Mouse (Mus musculus): Measurements from ENCODE around the gene Akr1c6. TPM values are rescaled to one million over a fixed set of nuclear protein-coding genes. Genes with fewer than 3 reads are reported as not detected.

Akr1c6 gene
- polyA plus RNA-seq (2015; fragmentation: Nextera tagmentation; extraction: Ambion mirVana), result not detected in 2 replicates

DNA sequence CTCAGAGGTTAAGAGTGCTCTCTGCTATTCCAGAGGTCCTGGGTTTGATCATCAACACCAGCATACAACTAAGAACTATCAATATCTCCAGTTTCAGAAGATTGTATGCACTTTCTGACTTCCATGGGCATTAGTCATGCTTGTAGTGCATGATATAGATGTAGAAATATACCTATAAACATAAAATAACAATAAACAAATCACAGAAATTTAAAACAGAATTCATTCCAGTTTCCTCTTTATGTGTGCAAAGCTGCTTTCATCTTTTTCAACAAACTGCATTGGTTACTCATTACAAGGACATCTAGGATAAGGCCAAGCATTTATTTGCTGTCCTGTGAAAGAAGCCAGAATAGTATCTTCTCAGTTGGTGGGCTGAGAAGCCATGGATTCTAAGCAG is at the start of gene Akr1c6:
Gene Akr1c6 (plus strand): TSS at position 301 of the 400 bp plus-strand sequence.

Other genes starting within 250 kb of the Akr1c6 start
- 1.2 TPM in 2 replicates for gene Akr1c13, start 243.2 kb upstream of the Akr1c6 start, polyA plus RNA-seq (2015; fragmentation: Nextera tagmentation; extraction: Ambion mirVana)
- gene Akr1c19, start 205.6 kb upstream of the Akr1c6 start, polyA plus RNA-seq (2015; fragmentation: Nextera tagmentation; extraction: Ambion mirVana), result 0.83 and 2.0 TPM in 2 replicates
- gene Akr1c12, start 154.9 kb upstream of the Akr1c6 start, polyA plus RNA-seq (2015; fragmentation: Nextera tagmentation; extraction: Ambion mirVana), result 0.12 and 0.15 TPM in 2 replicates
- gene Akr1c20, start 89.0 kb downstream of the Akr1c6 start, polyA plus RNA-seq (2015; fragmentation: Nextera tagmentation; extraction: Ambion mirVana), result not detected in 2 replicates
- gene Akr1c21, start 139.8 kb downstream of the Akr1c6 start, polyA plus RNA-seq (2015; fragmentation: Nextera tagmentation; extraction: Ambion mirVana), result not detected in 2 replicates
- 25.3 and 28.2 TPM in 2 replicates for gene Akr1e1, start 174.9 kb downstream of the Akr1c6 start, polyA plus RNA-seq (2015; fragmentation: Nextera tagmentation; extraction: Ambion mirVana)